Mouse (Mus musculus) small intestine, adult 2 months (tissue): ENCODE data around the gene Pcdh15.

ENCODE experiments used
- CTCF ChIP-seq: fragments of 200-500 bp; IDR thresholded peaks from 2 replicates; pipeline ENCODE4 v1.5.1; 2012; ENCODE audit warnings: low read depth, mild to moderate bottlenecking, control low read depth, inconsistent platforms, low read length, moderate library complexity, mixed read lengths; ENCODE audit not compliant: insufficient replicate concordance, insufficient read length; ENCODE audit errors: extremely low read depth
- POLR2A ChIP-seq: fragments of 200-500 bp; IDR thresholded peaks from 2 replicates; pipeline ENCODE4 v1.6.1; 2012; ENCODE audit warnings: low read depth, mild to moderate bottlenecking, control low read depth, inconsistent platforms, low read length, moderate library complexity

DNA sequence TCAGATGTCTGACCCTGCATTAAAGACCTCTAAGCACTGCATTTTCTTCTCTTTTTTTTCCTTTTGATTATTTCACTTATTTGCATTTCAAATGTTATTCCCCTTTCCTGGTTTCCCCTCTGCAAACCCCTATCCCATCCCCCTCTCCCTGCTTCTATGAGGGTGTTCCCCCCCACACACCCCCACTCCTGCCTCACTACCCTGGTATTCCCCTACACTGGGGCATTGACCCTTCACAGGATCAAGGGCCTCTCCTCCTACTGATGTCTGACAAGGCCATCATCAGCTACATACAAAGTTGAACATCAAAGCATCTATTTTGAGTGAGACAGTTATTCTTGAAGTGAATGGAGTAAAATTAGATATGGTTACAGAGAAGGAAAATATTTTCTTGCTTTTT, 48.4 kb downstream of the Pcdh15 start:
- TF ChIP-seq CTCF (no peak), POLR2A (no peak)
